Mouse (Mus musculus) liver, embryonic 14.5 days (tissue): ENCODE results near the gene Etv6.

Experiments used
- CTCF ChIP-seq: IDR thresholded peaks from 2 replicates; pipeline ENCODE4 v1.5.1; 2016; ENCODE audit warnings: antibody characterized with exemption, low read depth, control low read depth
- EP300 ChIP-seq: IDR thresholded peaks from 2 replicates; pipeline ENCODE4 v1.6.1; 2016; ENCODE audit warnings: antibody characterized with exemption, low read depth

- TF ChIP-seq CTCF (no peak), EP300 (no peak)
Measured at GRCm38 (mm10) chr6:134199895-134200294, 164.4 kb downstream of the Etv6 start.
